Mouse (Mus musculus): Measurements from ENCODE around the gene Apoc1.

- TF ChIP-seq CTCF (IDR thresholded peaks at IDR 0.05; ENCODE audit: extremely low read depth, insufficient read length, insufficient replicate concordance, low read depth, low read length): no peak
- TF ChIP-seq POLR2A (IDR thresholded peaks at IDR 0.05; ENCODE audit: low read depth, low read length): no peak
Observed at GRCm38 (mm10) chr7:19718297-19718952, 26.0 kb upstream of the Apoc1 start.

Measured in small intestine, adult 2 months (tissue).